Mouse (Mus musculus) heart, postnatal 0 days (tissue): ENCODE measurements at regions not wholly inside any gene's neighbourhood (a gene's known extent, or its start where the extent isn't known, plus 50 kb on each side); places are given as distances from the start of the nearest gene placed in this dataset.

Experiments used
- CTCF ChIP-seq: IDR thresholded peaks from 2 replicates; pipeline ENCODE4 v1.5.1; 2016; ENCODE audit warnings: antibody characterized with exemption, control low read depth, low read depth
- EP300 ChIP-seq: IDR thresholded peaks from 2 replicates; pipeline ENCODE4 v1.6.1; 2016; ENCODE audit warnings: antibody characterized with exemption, low read depth

- TF ChIP-seq EP300 (no peak), CTCF (no peak)
Observed at GRCm38 (mm10) chr1:193421414-193421813, 51.3 kb upstream of the Camk1g start.
